Mouse (Mus musculus) ES-Bruce4 (cell line): Measurements from ENCODE around the gene Lrp8.

Source experiments
- CTCF ChIP-seq: IDR thresholded peaks from one replicate; pipeline ENCODE4 v1.8.1; 2011; ENCODE audit warnings: low read depth, low read length
- EP300 ChIP-seq: IDR thresholded peaks from 2 replicates; pipeline ENCODE4 v1.6.1; 2011; ENCODE audit warnings: low read depth, low read length; ENCODE audit not compliant: insufficient read depth
- POLR2A ChIP-seq: IDR thresholded peaks from one replicate; pipeline ENCODE4 v1.8.1; 2011; ENCODE audit warnings: low read length; ENCODE audit not compliant: insufficient read depth

- TF ChIP-seq EP300: no peak
- TF ChIP-seq CTCF: no peak
- TF ChIP-seq POLR2A: no peak
Observed at GRCm38 (mm10) chr4:107856958-107857686, 55.1 kb downstream of the Lrp8 start.
